ENCODE assay signal across 19 mouse cellular contexts in genomic region chr14:122075485-122076200, GRCm38 (mm10). TPM values are rescaled to one million over a fixed set of nuclear protein-coding genes. Genes with fewer than 3 reads are reported as not detected.
DNase-seq lines count a peak whose midpoint lies in the region; ATAC-seq lines count a peak whose summit lies in the region.
"Had no signal": no experiment of that assay in that cellular context is flagged by ENCODE, and none has a peak within 500 bp of the region (broad histone marks: within the 10 kb centered on the region; RNA-seq: fewer than 3 reads in every experiment).

No protein-coding gene starts in this region.

- H3K4me3 ChIP-seq in heart, embryonic 12.5 days, result no peak overlapping the region
- H3K4me3 ChIP-seq in heart, embryonic 14.5 days (ENCODE audit: control insufficient read depth in 1 of 2, insufficient read depth in 1 of 2, low read depth in 1 of 2, low read length in 2 of 2), result no peak overlapping the region
- H3K4me3 ChIP-seq in intestine, embryonic 16.5 days (ENCODE audit: low read length), result no peak overlapping the region
- H3K4me3 ChIP-seq: embryonic facial prominence, embryonic 13.5 days; forebrain, embryonic 10.5 days; liver, embryonic 13.5 days; midbrain, embryonic 12.5 days had no signal

- 71% methylated on average over 21 of the region's 21 CpGs for WGBS in heart, embryonic 12.5 days
- WGBS in heart, embryonic 14.5 days, result 65% methylated on average over 21 of the region's 21 CpGs
- 83% methylated on average over 21 of the region's 21 CpGs for WGBS in intestine, embryonic 16.5 days

- ATAC-seq in heart, embryonic 12.5 days (ENCODE audit: insufficient number of reproducible peaks, low FRiP score), result no peak
- ATAC-seq in heart, embryonic 14.5 days (ENCODE audit: insufficient number of reproducible peaks, insufficient read depth, low FRiP score, low read depth), result 0 out of 2 replicates have a peak, but pooled peaks have one; percentile 28
- no peak for ATAC-seq in intestine, embryonic 16.5 days

- DNase-seq in heart, adult 8-10 months (ENCODE audit: low spot score), result peak; percentile 41
- DNase-seq in CD8-positive naive resting alpha-beta T cell, adult 2 months (ENCODE audit: low read depth in 2 of 2, low spot score in 2 of 2), result peak; percentile 50 to 57
- DNase-seq in ES-CJ7 (ENCODE audit: low read depth, low spot score), result peak; percentile 28
- DNase-seq in embryo, embryonic 11 days, result no peak
- DNase-seq in adrenal gland, postnatal 10 days, result no peak
- DNase-seq: cerebellum, postnatal 25 days; liver, embryonic 13.5 days; lung, postnatal 14 days had no signal

- H3K27me3 ChIP-seq in heart, embryonic 12.5 days (replicated peaks), result peaks cover 79% of the 10 kb centered on the region
- H3K27me3 ChIP-seq in heart, embryonic 14.5 days (ENCODE audit: control insufficient read depth, insufficient read depth, low read length), result peaks cover 44% of the 10 kb centered on the region
- no peaks in the 10 kb centered on the region for H3K27me3 ChIP-seq in intestine, embryonic 16.5 days (replicated peaks; ENCODE audit: control insufficient read depth, insufficient read depth, low read length)
- H3K27me3 ChIP-seq: embryonic facial prominence, embryonic 13.5 days; liver, embryonic 13.5 days; midbrain, embryonic 12.5 days had no signal

- no peak overlapping the region for H3K27ac ChIP-seq in heart, embryonic 12.5 days (ENCODE audit: poor library complexity, severe bottlenecking)
- peak overlapping the region; percentile 21 to 37; a peak in 1 of 4 replicates for H3K27ac ChIP-seq in heart, embryonic 14.5 days (replicated peaks in 1 of 2; ENCODE audit: control insufficient read depth in 1 of 2, insufficient read depth in 1 of 2, low read depth in 2 of 2, low read length in 2 of 2)
- no peak overlapping the region for H3K27ac ChIP-seq in intestine, embryonic 16.5 days (ENCODE audit: low read length)
- H3K27ac ChIP-seq: embryonic facial prominence, embryonic 13.5 days; forebrain, embryonic 10.5 days; kidney, postnatal 0 days; liver, embryonic 13.5 days; midbrain, embryonic 12.5 days had no signal

- H3K36me3 ChIP-seq in heart, embryonic 12.5 days, result no peaks in the 10 kb centered on the region
- no peaks in the 10 kb centered on the region for H3K36me3 ChIP-seq in heart, embryonic 14.5 days (ENCODE audit: control insufficient read depth, insufficient read depth, low read length)
- no peaks in the 10 kb centered on the region for H3K36me3 ChIP-seq in intestine, embryonic 16.5 days (ENCODE audit: control insufficient read depth, insufficient read depth, low read length)
- H3K36me3 ChIP-seq: embryonic facial prominence, embryonic 13.5 days; forebrain, embryonic 10.5 days; liver, embryonic 13.5 days; midbrain, embryonic 12.5 days had no signal

- no peaks in the 10 kb centered on the region for H3K9me3 ChIP-seq in heart, embryonic 12.5 days (replicated peaks)
- H3K9me3 ChIP-seq in heart, embryonic 14.5 days (ENCODE audit: control insufficient read depth, low read length), result no peaks in the 10 kb centered on the region
- no peaks in the 10 kb centered on the region for H3K9me3 ChIP-seq in intestine, embryonic 16.5 days (ENCODE audit: control insufficient read depth, low read length)
- H3K9me3 ChIP-seq: embryonic facial prominence, embryonic 13.5 days; forebrain, embryonic 10.5 days; liver, embryonic 13.5 days; midbrain, embryonic 12.5 days had no signal

- no peak overlapping the region for H3K9ac ChIP-seq in heart, embryonic 12.5 days
- no peak overlapping the region for H3K9ac ChIP-seq in heart, embryonic 14.5 days (ENCODE audit: low read length)
- no peak overlapping the region for H3K9ac ChIP-seq in intestine, embryonic 16.5 days (ENCODE audit: low read depth, low read length)
- H3K9ac ChIP-seq: embryonic facial prominence, embryonic 13.5 days; liver, embryonic 13.5 days; midbrain, embryonic 12.5 days had no signal

- no peak overlapping the region for H3K4me2 ChIP-seq in heart, embryonic 12.5 days
- peak overlapping the region; percentile 21; the same call in 1 of the 2 replicates for H3K4me2 ChIP-seq in heart, embryonic 14.5 days (ENCODE audit: low read length)
- H3K4me2 ChIP-seq in intestine, embryonic 16.5 days (ENCODE audit: low read depth, low read length), result no peak overlapping the region
- H3K4me2 ChIP-seq: embryonic facial prominence, embryonic 13.5 days; liver, embryonic 13.5 days; midbrain, embryonic 12.5 days had no signal

- peaks cover 7% of the 10 kb centered on the region; the same call in 1 of the 2 replicates for H3K4me1 ChIP-seq in heart, embryonic 12.5 days (replicated peaks)
- peaks cover 4 to 5% of the 10 kb centered on the region in 2 experiments; a peak in 2 of 4 replicates for H3K4me1 ChIP-seq in heart, embryonic 14.5 days (ENCODE audit: control insufficient read depth in 2 of 2, insufficient read depth in 2 of 2, low read length in 2 of 2)
- no peaks in the 10 kb centered on the region for H3K4me1 ChIP-seq in intestine, embryonic 16.5 days (ENCODE audit: control insufficient read depth, insufficient read depth, low read length)
- H3K4me1 ChIP-seq: embryonic facial prominence, embryonic 13.5 days; forebrain, embryonic 10.5 days; liver, embryonic 13.5 days; midbrain, embryonic 12.5 days had no signal

RNA-seq across cellular contexts. Expression of gene Tm9sf2, which starts 31.2 kb away (rescaled TPM):
- 100 to 1,000 TPM; 120 to 144 (median 136) TPM for total RNA-seq in heart, adult 8-10 months (2022)
- 144 and 147 TPM in 2 replicates for polyA plus RNA-seq in heart, embryonic 12.5 days (2016; fragmentation: Nextera tagmentation; extraction: Ambion mirVana)
- 133 TPM in 2 replicates for polyA plus RNA-seq in heart, embryonic 14.5 days (2014; fragmentation: Nextera tagmentation; extraction: Ambion mirVana)
- 100 to 1,000 TPM; 113 to 119 TPM for total RNA-seq in adrenal gland, postnatal 10 days (2021)
- 293 and 308 TPM in 2 replicates for polyA plus RNA-seq in intestine, embryonic 16.5 days (2015; fragmentation: Nextera tagmentation; extraction: Ambion mirVana)

RNA-seq across cellular contexts. Expression of gene Timm8a2, which starts 41.2 kb away (rescaled TPM):
- total RNA-seq in heart, adult 8-10 months (2022), result not detected
- not detected in 2 replicates for polyA plus RNA-seq in heart, embryonic 12.5 days (2016; fragmentation: Nextera tagmentation; extraction: Ambion mirVana)
- not detected in 2 replicates for polyA plus RNA-seq in heart, embryonic 14.5 days (2014; fragmentation: Nextera tagmentation; extraction: Ambion mirVana)
- total RNA-seq in adrenal gland, postnatal 10 days (2021), result under 1 TPM in 1 of 2 experiments, not detected in 1; 0.33 TPM
- not detected in 2 replicates for polyA plus RNA-seq in intestine, embryonic 16.5 days (2015; fragmentation: Nextera tagmentation; extraction: Ambion mirVana)
- total RNA-seq: adrenal gland, postnatal 36 days; left cerebral cortex, postnatal 36 days had no signal
- polyA plus RNA-seq: embryonic facial prominence, embryonic 13.5 days; forebrain, embryonic 10.5 days; frontal cortex, adult 2 months; hindbrain, embryonic 11.5 days; kidney, postnatal 0 days; liver, embryonic 13.5 days; midbrain, embryonic 12.5 days had no signal

Comparison
In these comparisons a context has a peak if more than half of its experiments do, and no peak if none do; other contexts are left out.
1. H3K27ac ChIP-seq: peak in heart, embryonic 14.5 days (2 of 2); none in heart, embryonic 12.5 days (single experiment) and intestine, embryonic 16.5 days (single experiment).
2. DNase-seq: peak in heart, adult 8-10 months (single experiment), CD8-positive naive resting alpha-beta T cell, adult 2 months (2 of 2) and ES-CJ7 (single experiment); none in embryo, embryonic 11 days (single experiment) and adrenal gland, postnatal 10 days (single experiment).